Mouse (Mus musculus): Measurements from ENCODE around the gene Kcnk12. TPM values are rescaled to one million over a fixed set of nuclear protein-coding genes. Genes with fewer than 3 reads are reported as not detected.

Gene Kcnk12
- total RNA-seq, 2 experiments from 2014 or later, result 1.1 to 3.6 TPM

- no peak for ATAC-seq (ENCODE audit: poor library complexity, severe bottlenecking)
Measured at GRCm38 (mm10) chr17:87724727-87725126, 73.1 kb downstream of the Kcnk12 start.

- ATAC-seq (ENCODE audit: poor library complexity, severe bottlenecking), result no peak
Measured at GRCm38 (mm10) chr17:87700101-87700500, 97.7 kb downstream of the Kcnk12 start.

- no peak for ATAC-seq (ENCODE audit: poor library complexity, severe bottlenecking)
Measured at GRCm38 (mm10) chr17:87698996-87699765, 98.6 kb downstream of the Kcnk12 start.

GRCm38 (mm10) chr17:87696814-87697213, 101.0 kb downstream of the Kcnk12 start:
- ATAC-seq (ENCODE audit: poor library complexity, severe bottlenecking), result no peak

- no peak for ATAC-seq (ENCODE audit: poor library complexity, severe bottlenecking)
Measured at GRCm38 (mm10) chr17:87695874-87696465, 101.8 kb downstream of the Kcnk12 start.

Other genes with a start within 250 kb of the Kcnk12 start
- gene Epcam, start 162.0 kb downstream of the Kcnk12 start, total RNA-seq (2015), result 0.50 TPM in 1 of 2 replicates, not detected in the other
- gene Epcam, start 162.0 kb downstream of the Kcnk12 start, total RNA-seq (2017), result 1.1 TPM in 1 of 2 replicates, not detected in the other
- 13.4 and 15.6 TPM in 2 replicates for gene Msh2, start 125.7 kb downstream of the Kcnk12 start, total RNA-seq (2015)
- 30.6 and 31.6 TPM in 2 replicates for gene Msh2, start 125.7 kb downstream of the Kcnk12 start, total RNA-seq (2017)
- gene Rpl36-ps4, start 123.0 kb upstream of the Kcnk12 start, total RNA-seq (2015), result not detected in 2 replicates
- gene Rpl36-ps4, start 123.0 kb upstream of the Kcnk12 start, total RNA-seq (2017), result not detected in 2 replicates
- 22.4 and 22.8 TPM in 2 replicates for gene Msh6, start 177.1 kb upstream of the Kcnk12 start, total RNA-seq (2015)
- gene Msh6, start 177.1 kb upstream of the Kcnk12 start, total RNA-seq (2017), result 41.4 and 45.5 TPM in 2 replicates

Data from megakaryocyte, adult 5-6 weeks (primary cell).